Mouse (Mus musculus) liver, embryonic 14.5 days (tissue): Measurements from ENCODE around the gene Nlrp1b. TPM values are rescaled to one million over a fixed set of nuclear protein-coding genes. Genes with fewer than 3 reads are reported as not detected.

Experiments
- ATAC-seq: fragments of 200-750 bp; cut with Nextera tagmentation; 2 replicates; pipeline ENCODE4 v1.8.0; 2017; ENCODE audit warnings: moderate number of reproducible peaks, mild to moderate bottlenecking, moderate library complexity; ENCODE audit not compliant: insufficient read depth
- DNase-seq, 3 experiments: peaks; one replicate each; pipeline ENCODE4 v3.0.0-alpha.2; 2012 to 2013; ENCODE audit warnings: low read depth in 3 of 3, low spot score in 3 of 3
- H3K27ac ChIP-seq: fragments of 300-500 bp; sonication (generic); 2 replicates; pipeline ENCODE4 v1.5.1; 2014; ENCODE audit warnings: moderate library complexity, mild to moderate bottlenecking, control low read depth, inconsistent platforms
- H3K27me3 ChIP-seq: fragments of 300-500 bp; sonication (generic); 2 replicates; pipeline ENCODE4 v1.6.1; 2014; ENCODE audit warnings: mild to moderate bottlenecking, low read length, moderate library complexity; ENCODE audit not compliant: control insufficient read depth, insufficient read depth
- H3K36me3 ChIP-seq: fragments of 300-500 bp; sonication (generic); replicated peaks from 2 replicates; pipeline ENCODE4 v1.6.1; 2014; ENCODE audit warnings: low read depth; ENCODE audit not compliant: control insufficient read depth, insufficient read depth
- H3K4me1 ChIP-seq, 2 experiments: fragments of 200-500 bp in 1 of 2; fragments of 300-500 bp in 1 of 2; sonication (generic) in 1 of 2; replicated peaks; 2 replicates each; pipeline ENCODE4 v1.6.1; 2012 to 2014; ENCODE audit warnings: antibody characterized with exemption in 1 of 2, inconsistent platforms in 1 of 2, low read length in 1 of 2; ENCODE audit not compliant: control insufficient read depth in 2 of 2, insufficient read depth in 2 of 2
- H3K4me2 ChIP-seq: fragments of 300-500 bp; sonication (generic); 2 replicates; pipeline ENCODE4 v1.6.1; 2014; ENCODE audit warnings: low read depth, mild to moderate bottlenecking, control low read depth, moderate library complexity
- H3K4me3 ChIP-seq, 2 experiments: fragments of 200-500 bp in 1 of 2; fragments of 300-500 bp in 1 of 2; sonication (generic) in 1 of 2; 2 replicates each; pipeline ENCODE4 v1.5.1; 2012 to 2014; ENCODE audit warnings: low read depth in 2 of 2, low read length in 2 of 2, mild to moderate bottlenecking in 2 of 2, control low read depth in 1 of 2, inconsistent platforms in 1 of 2, moderate library complexity in 1 of 2; ENCODE audit not compliant: insufficient read depth in 1 of 2
- H3K9ac ChIP-seq: fragments of 300-500 bp; sonication (generic); replicated peaks from 2 replicates; pipeline ENCODE4 v1.6.1; 2014; ENCODE audit warnings: mild to moderate bottlenecking, control low read depth, moderate library complexity
- H3K9me3 ChIP-seq: fragments of 300-500 bp; sonication (generic); 2 replicates; pipeline ENCODE4 v1.6.1; 2016; ENCODE audit warnings: low read length, mixed read lengths; ENCODE audit not compliant: control insufficient read depth
- CTCF ChIP-seq: IDR thresholded peaks from 2 replicates; pipeline ENCODE4 v1.5.1; 2016; ENCODE audit warnings: antibody characterized with exemption, low read depth, control low read depth
- EP300 ChIP-seq: IDR thresholded peaks from 2 replicates; pipeline ENCODE4 v1.6.1; 2016; ENCODE audit warnings: antibody characterized with exemption, low read depth
- WGBS: fragments of 180-500 bp; shearing (Covaris S2); extraction: QIAGEN DNeasy Blood & Tissue Kit; methylation state at CpG from one replicate; pipeline ENCODE4 v1.1.7; 2014; ENCODE audit not compliant: insufficient replicate concordance; 5-methylcytosine and 5-hydroxymethylcytosine counted together
- polyA plus RNA-seq, 2 experiments: library from polyadenylated mRNA; depleted of rRNA in 1 of 2; stranded (reverse) in 1 of 2; unstranded in 1 of 2; fragments of >200 nt; fragmentation: Nextera tagmentation in 1 of 2; extraction: Ambion mirVana in 1 of 2; gene quantifications; 2 replicates each; pipeline versions ENCODE4 v1.2.1 to v1.2.3; 2012 to 2014

Gene Nlrp1b
- polyA plus RNA-seq, 2 experiments, result 0.04 to 0.11 TPM

GRCm38 (mm10) chr11:71199349-71199748 is 31.2 kb downstream of the Nlrp1b start:
- 44% methylated on average over 2 of the region's 2 CpGs for WGBS
- Histone ChIP-seq H3K27me3 (no peaks in the 10 kb centered on the region), H3K4me3 (no peak overlapping the region), H3K27ac (no peak overlapping the region), H3K9ac (no peak overlapping the region), H3K4me2 (no peak overlapping the region), H3K36me3 (no peaks in the 10 kb centered on the region), H3K9me3 (no peaks in the 10 kb centered on the region), H3K4me1 (no peaks in the 10 kb centered on the region)
- DNase-seq (no peak), ATAC-seq (no peak)
- TF ChIP-seq EP300 (no peak), CTCF (no peak)

GRCm38 (mm10) chr11:71169633-71170032 is 60.9 kb downstream of the Nlrp1b start:
- WGBS, result 43% methylated on average over 1 of the region's 1 CpGs
- no peaks in the 10 kb centered on the region for H3K9me3 ChIP-seq
- no peaks in the 10 kb centered on the region for H3K36me3 ChIP-seq
- H3K4me3 ChIP-seq, result no peak overlapping the region
- H3K4me2 ChIP-seq, result no peak overlapping the region
- no peaks in the 10 kb centered on the region for H3K27me3 ChIP-seq
- no peak overlapping the region for H3K9ac ChIP-seq
- H3K27ac ChIP-seq, result no peak overlapping the region
- no peaks in the 10 kb centered on the region for H3K4me1 ChIP-seq
- ATAC-seq, result no peak
- no peak for DNase-seq
- TF ChIP-seq CTCF, result no peak
- TF ChIP-seq EP300, result no peak

GRCm38 (mm10) chr11:71164139-71164538 is 66.4 kb downstream of the Nlrp1b start:
- no peaks in the 10 kb centered on the region for H3K36me3 ChIP-seq
- ATAC-seq, result no peak
- no peak overlapping the region for H3K4me3 ChIP-seq
- H3K9me3 ChIP-seq, result no peaks in the 10 kb centered on the region
- no peaks in the 10 kb centered on the region for H3K4me1 ChIP-seq
- no peak overlapping the region for H3K4me2 ChIP-seq
- WGBS, result 29% methylated on average over 1 of the region's 1 CpGs
- no peak overlapping the region for H3K27ac ChIP-seq
- H3K9ac ChIP-seq, result no peak overlapping the region
- H3K27me3 ChIP-seq, result no peaks in the 10 kb centered on the region
- DNase-seq, result no peak
- TF ChIP-seq CTCF (no peak), EP300 (no peak)

DNA sequence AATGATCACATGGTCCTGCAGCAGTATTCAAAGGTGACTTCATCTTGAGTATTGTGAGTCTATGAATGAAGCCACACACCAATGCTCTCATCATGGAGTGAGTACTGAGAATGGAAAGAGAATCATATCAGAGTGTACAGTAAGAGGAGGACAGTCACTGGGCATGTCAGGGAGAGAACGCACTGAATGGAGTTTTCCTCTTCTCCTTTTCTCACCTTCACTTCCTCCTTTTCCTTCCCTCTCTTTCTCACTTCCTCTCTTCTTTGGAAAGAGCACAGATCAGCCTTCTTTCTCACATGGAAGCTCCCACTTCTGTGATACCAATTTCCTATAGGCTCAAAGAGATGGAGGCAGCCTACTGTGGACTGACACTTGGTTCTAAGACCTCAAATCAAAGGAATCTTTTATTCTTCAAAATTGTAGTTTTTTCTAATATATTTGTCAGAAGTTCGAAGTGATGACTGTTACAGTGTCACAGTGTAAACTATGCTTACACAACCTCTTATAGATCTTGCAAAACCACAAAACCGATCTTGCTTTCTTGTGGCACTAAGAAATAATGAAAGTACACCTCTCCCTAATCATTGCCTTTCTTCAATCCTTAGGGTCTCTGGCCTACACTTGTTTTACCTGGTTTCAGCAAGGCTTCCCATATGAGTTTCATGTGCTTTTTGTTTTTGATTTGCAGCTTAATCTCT is 70.9 kb downstream of the Nlrp1b start:
- no peak overlapping the region for H3K9ac ChIP-seq
- no peaks in the 10 kb centered on the region for H3K4me1 ChIP-seq
- H3K9me3 ChIP-seq, result no peaks in the 10 kb centered on the region
- no peaks in the 10 kb centered on the region for H3K36me3 ChIP-seq
- H3K4me3 ChIP-seq, result no peak overlapping the region
- no peak for DNase-seq
- 39% methylated on average over 3 of the region's 3 CpGs for WGBS
- no peak overlapping the region for H3K4me2 ChIP-seq
- no peak overlapping the region for H3K27ac ChIP-seq
- ATAC-seq, result no peak
- H3K27me3 ChIP-seq, result no peaks in the 10 kb centered on the region
- TF ChIP-seq CTCF, result no peak
- TF ChIP-seq EP300, result no peak

GRCm38 (mm10) chr11:71155272-71155671 is 75.3 kb downstream of the Nlrp1b start:
- 42% methylated on average over 1 of the region's 1 CpGs for WGBS
- no peak for ATAC-seq
- no peak overlapping the region for H3K4me3 ChIP-seq
- H3K9me3 ChIP-seq, result no peaks in the 10 kb centered on the region
- H3K27ac ChIP-seq, result no peak overlapping the region
- no peaks in the 10 kb centered on the region for H3K4me1 ChIP-seq
- no peak for DNase-seq
- no peak overlapping the region for H3K4me2 ChIP-seq
- TF ChIP-seq CTCF (no peak), EP300 (no peak)
- H3K9ac ChIP-seq, result no peak overlapping the region
- H3K36me3 ChIP-seq, result no peaks in the 10 kb centered on the region
- H3K27me3 ChIP-seq, result no peaks in the 10 kb centered on the region
